Mouse (Mus musculus) v-Abl transformed pro-B cells (cell line): ENCODE measurements around the gene Rnase1.
"Not testable (repeated sequence)": the region's sequence is repeated elsewhere in the genome, so short reads cannot be mapped to it uniquely, and the experiment has no call there.

Experiments used
- in situ Hi-C, 2 experiments: fragments of 400-800 bp; cut with MboI; formaldehyde crosslinking; loops; one replicate each; pipeline ENCODE4 v1.15.1; 2025; ENCODE audit not compliant: unreplicated experiment in 2 of 2

Rnase1 gene

DNA sequence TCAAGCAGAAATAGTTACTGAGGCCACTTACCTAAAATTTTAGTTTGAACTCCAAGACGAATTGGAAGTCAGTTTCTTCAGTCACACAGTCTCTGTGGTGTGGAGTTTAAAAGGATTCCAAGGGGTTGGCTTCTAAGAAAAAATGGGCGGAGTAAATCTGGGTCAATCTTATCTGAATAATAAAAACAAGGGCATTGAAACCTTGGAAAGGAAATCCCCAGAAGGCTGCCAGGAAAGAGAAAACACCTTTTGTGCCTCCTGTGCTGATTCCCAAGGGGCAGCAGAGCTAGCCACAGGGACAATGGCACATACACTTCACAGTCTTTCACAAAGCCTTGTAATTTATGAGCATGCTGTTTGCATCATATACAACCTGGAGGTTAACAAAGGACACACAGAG is at the start of gene Rnase1:
TSS of gene Rnase1 (minus strand) at position 101 of the 400 bp plus-strand sequence.
- in situ Hi-C loops = no loop called here

DNA sequence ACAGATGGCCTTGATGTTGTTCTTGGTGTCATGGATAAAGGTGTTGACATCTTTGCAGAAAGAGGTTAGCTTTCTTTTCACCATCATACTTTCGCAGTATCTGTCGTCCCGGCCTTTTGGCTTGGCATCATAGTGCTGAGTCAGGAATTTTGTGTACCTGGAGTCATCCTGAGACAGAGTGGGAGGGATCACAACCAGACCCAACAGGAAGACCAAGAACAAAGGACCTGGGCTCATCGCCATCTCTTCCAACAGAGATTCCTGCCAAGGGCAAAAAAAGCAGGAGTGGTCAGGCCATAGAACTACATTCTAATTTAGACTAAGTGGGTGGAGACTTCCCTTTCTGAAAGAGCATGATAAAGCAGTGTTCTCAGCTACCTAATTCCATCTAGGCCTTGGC is 49.1 kb upstream of the Rnase1 start:
- in situ Hi-C loops = no loop called here

DNA sequence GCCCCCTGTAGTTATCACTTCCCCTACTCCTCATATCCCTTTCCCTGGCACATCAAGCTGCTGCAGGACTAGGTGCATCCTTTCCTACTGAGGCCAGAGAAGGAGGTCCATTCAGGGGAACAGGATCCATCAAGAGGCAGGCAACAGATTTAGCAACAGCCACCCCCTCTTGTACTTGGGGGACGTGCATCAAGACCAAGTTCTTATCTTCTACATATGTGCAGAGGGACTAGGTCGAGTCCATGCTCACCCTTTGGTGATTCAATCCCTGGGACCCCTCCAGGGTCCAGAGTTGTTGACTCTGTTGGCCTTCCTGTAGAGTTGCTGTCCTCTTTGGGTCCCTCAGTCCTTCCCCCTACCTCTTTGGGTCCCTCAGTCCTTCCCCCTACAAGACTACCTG is 34.5 kb upstream of the Rnase1 start:
- in situ Hi-C loops = loop anchor here in 1 of 2 experiments (5.0 kb wide), 1 partner anchor 81 kb away; no protein-coding TSS in a partner anchor

DNA sequence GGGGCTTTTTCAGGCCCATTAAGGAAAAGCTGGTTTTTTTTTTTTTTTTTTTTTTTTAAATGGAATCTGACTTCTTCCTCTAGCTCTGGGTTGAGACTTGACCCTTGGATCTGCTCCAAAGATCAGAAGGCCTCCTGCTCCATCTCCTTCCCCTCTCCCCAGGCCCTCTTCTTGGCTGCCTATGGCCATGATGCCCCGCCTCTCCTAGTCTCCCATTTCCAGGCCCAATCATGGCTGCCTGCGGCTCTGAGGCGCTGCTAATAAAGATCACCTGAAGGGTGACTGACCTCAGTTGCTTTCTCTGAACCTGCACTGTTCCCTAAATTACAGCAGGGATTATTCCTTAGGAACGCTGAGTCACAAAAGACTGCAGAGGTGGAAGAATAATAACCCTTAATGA is 27.3 kb upstream of the Rnase1 start:
- in situ Hi-C loops = loop anchor here in 1 of 2 experiments (10.0 kb wide), 1 partner anchor 69 kb away; no protein-coding TSS in a partner anchor

DNA sequence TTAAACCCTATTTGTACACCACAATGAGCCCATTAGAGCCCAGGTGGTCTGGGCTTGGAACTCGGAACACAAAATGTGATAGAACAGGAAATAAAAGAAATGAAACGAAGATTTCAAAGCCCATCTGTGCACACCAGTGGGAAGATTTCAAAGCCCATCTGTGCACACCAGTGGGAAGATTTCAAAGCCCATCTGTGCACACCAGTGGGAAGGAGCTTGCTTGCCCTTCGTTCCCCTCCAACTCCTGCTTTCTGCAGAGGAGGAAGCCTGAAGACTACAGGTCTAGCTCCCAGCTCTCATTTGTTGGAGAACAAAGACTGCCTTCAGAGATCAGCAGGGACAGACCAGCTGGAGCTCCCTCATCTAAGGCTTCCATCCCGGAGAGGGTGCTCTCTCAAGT is 26.4 kb upstream of the Rnase1 start:
- in situ Hi-C loops = loop anchor here in 1 of 2 experiments (10.0 kb wide), 1 partner anchor 68 kb away; no protein-coding TSS in a partner anchor

DNA sequence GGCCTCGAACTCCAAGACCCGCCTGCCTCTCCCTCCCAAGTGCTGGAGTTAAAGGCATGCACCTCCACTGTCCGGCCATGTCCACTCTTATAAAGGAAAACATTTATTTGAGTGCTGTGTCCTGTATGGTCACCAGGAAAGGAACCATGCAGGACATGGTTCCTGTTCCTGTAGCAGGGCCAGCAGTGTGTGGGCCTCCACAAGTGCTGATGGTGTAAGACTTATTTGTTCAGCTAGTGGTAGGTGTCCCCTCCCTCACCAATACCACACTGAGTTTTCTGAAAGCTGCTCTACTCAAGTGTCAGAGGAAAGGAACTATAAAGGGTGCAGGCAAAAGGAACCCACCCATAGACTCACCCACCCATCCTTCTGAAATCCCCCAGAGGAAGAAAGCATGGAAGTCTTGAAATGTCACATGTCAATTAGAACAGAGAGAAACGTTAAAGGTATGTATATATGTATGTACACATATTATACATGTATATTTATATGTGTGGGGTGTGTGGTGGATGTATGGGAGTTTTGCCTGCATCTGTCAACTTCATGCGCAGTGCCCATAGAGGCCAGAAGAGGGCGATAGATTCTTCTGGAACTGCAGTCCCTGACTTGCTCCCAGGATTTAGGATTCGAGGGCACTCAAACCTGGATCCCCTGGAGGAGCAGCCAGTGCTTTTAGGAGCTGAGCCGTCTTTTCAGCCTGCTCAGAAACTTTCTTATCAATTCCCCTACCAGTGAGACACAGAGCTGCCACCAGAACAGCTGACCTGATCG is 25.7 kb upstream of the Rnase1 start:
- in situ Hi-C loops = loop anchor here in 1 of 2 experiments (10.0 kb wide), 1 partner anchor 67 kb away; no protein-coding TSS in a partner anchor

DNA sequence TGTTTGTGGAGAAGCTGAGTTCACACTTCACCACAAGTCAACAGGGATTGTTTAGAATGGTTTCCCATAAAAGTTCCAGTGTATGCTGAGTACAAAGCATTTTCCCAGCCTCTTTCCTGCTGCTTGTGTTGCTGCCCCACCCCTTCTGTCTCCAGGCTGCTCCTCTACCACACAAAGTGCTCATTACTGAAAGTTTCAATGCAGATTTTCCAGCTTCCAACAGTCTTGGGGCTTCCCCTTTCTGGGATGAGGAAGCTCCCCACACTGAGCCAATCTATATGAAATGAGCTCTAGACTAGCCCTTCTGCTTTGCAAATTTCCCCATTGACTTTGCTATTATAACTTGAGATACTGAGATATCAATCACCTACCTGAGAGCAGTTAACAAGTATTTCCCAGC is 19.5 kb upstream of the Rnase1 start:
- in situ Hi-C loops = no loop called here

DNA sequence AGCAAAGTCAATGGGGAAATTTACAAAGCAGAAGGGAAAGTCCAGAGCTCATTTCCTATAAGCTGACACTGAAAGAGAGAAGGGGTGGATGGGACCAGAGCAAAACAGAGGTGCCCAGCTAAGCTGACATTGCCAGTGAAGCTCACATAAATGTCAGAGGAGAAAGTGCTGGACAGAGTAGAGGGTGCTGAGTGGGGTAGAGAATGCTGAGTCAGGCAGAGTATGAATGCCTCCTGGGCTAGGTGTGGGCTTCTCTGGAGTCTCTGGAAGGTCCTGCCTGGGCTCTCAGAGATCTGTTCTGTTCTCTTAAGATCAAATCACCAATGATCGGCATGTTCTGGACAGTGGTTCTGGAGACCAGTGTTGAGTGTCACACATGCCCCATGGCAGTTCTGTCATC is 18.9 kb upstream of the Rnase1 start:
- in situ Hi-C loops = no loop called here

DNA sequence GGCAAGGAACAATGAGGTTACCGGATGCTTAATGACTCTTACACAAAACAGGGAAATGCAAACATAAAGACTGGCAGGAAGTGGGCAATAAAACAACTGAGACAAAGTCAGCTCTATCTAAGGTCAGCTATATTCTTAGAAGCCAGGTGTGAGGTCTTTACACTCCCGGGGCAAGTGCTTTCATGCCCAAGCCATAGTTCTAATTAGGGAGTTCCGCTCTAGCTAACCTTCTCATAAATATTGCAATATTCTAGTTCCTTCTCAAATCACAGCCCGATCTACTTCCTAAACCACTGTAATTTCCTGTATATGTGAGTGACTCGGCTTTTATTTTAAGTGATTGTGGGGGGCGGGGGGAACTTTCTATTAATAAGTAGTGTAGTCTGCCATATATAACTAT is 16.7 kb upstream of the Rnase1 start:
- in situ Hi-C loops = not testable (repeated sequence)

DNA sequence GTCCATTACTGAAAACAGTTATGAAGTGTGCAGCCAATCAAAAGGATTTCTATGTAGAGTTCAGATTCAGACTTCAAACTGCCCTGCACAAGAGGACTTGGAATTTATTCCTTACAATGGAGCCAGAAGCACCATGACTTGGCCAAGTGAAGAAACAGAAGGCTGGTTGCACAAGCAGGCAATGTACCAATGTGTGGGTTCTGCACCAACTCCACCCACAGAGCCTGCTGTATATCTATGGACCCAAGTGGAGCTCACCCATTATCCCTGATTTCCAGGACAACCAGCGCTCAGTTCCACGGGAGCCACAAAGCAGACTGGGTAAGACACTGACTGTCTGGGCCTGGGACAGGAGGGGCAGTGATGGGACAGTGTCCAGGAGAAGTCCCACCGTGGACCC is 15.4 kb upstream of the Rnase1 start, which contains the start of gene Rnase2b:
TSS of gene Rnase2b (plus strand) at position 285 of the 400 bp plus-strand sequence.
- in situ Hi-C loops = not testable (repeated sequence)

DNA sequence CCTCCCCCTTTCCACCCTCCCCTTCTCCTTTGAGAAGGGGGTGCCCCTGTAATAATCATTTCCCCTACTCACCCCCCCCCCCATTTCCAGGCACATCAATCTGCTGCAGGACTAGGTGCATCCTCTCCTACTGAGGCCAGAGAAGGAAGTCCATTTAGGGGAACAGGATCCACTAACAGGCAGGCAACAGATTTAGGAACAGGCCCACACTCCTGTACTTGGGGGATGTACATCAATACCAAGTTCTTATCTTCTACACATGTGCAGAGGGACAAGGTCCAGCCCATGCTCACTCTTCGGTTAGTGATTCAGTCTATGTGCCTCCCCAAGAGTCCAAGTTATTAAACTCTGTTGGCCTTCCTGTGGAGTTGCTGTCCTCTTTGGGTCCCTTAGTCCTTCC is 10.5 kb upstream of the Rnase1 start:
- in situ Hi-C loops = no loop called here

DNA sequence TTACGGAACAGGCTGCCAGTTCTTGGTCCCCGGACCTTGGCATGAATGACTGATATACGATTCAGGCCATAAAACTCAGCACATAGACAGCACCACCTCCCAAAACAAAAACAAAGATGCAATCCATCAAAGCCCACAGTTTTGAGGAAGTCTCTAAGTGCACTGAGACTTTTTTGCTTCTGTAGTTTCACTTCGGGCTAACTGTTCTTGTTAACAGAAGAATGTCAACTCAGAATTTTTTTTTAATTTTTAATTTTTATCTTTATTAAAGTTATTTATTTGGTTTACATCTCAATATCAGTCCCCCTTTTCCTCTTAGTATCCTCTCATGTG is 10.1 kb upstream of the Rnase1 start:
- in situ Hi-C loops = no loop called here

DNA sequence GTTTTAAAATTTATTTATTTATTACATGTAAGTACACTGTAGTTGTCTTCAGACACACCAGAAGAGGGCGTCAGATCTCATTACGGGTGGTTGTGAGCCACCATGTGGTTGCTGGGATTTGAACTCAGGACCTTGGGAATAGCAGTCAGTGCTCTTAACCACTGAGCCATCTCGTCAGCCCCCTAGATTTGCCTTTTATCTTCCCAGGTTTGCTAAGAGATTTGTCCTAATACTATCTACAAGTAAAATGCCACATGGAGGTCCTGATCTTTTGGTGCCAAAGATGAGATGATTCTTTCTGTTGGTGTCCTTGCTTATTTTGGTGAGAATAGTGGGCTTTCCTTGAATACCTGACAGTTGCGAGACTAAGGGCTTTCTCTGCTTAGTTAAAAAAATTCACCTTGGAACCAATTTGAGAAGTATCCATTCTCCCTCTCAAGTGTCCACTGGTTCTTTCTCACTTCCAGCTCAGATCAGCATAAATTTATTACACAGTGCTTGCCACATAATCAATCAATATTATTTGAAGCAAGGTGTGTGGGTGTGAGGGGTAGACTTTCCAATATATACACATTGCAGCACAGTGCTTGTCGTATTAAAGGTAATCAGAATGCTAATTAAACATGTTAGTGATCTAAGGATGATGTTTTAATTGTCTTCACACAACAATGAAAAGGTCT is 9.6 kb upstream of the Rnase1 start:
- in situ Hi-C loops = no loop called here

DNA sequence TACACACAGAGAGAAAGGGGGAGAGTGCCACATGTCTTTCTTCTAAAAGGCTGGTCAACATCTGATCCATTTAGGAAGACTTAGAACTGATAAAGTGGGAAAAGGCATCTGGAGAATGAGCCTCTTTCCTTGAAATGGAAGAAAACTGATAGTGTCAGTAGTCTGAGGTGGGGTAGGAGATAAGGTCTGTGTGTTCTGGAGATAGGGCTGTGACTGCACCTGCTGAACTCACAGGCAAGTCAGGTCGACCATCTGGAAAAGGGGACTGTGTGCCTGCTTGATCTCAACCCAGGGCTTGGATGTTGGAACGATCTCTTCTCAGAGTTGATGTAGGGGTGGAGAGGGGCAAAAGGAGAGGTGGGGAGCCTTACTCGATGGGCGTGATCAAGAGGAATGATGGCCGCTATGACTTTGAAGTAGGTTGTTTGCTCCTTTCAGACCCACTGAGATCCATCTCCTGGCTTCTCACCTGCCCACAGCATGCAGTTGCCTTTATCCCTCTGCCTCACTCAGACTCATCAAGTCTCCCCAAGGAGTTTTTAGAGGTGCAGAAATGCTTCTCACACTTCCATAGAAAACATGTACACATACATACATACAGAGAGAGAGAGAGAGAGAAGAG is 5.8 kb upstream of the Rnase1 start:
- in situ Hi-C loops = no loop called here

DNA sequence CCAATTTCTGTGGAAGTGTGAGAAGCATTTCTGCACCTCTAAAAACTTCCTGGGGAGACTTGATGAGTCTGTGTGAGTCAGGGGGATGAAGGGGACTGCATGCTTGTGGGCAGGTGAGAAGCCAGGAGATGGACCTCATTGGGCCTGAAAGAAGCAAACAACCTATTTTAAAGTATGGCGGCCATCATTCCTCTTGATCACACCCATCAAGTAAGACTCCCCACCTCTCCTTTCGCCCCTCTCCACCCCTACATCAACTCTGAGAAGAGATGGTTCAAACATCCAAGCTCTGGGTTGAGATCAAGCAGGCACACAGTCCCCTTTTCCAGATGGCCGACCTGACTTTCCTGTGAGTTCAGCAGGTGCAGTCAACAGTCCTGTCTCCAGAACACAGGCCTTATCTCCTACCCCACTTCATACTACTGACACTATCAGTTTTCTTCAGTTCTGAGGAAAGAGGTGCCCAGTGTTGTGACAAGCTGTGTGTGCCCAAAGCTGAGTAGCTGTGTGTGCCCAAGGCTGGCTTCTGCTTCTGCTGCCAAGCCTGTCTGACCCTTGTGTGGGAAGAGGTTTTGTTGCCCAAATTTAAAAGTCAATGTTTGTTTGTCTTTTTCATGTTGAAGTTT is 3.7 kb upstream of the Rnase1 start:
- in situ Hi-C loops = no loop called here

DNA sequence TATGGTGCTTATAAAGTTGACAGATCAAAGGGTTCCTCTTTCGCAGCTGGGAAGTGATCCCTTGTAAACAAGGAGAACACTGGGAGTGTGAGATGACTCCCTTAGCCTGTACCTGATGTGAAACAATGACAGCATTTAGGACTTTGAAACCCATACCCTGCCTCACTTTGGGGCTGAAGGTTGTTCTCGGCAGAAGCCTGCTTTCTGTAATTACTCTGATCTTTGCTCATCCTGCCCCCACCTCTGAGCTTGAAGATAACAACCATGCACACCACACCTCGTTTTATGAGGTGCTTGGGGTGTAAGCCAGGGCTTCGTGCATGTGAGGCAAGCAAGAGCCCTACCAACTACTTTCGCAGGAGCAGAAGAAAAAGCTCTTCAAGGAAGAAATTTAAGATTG is 2.6 kb upstream of the Rnase1 start:
- in situ Hi-C loops = no loop called here

DNA sequence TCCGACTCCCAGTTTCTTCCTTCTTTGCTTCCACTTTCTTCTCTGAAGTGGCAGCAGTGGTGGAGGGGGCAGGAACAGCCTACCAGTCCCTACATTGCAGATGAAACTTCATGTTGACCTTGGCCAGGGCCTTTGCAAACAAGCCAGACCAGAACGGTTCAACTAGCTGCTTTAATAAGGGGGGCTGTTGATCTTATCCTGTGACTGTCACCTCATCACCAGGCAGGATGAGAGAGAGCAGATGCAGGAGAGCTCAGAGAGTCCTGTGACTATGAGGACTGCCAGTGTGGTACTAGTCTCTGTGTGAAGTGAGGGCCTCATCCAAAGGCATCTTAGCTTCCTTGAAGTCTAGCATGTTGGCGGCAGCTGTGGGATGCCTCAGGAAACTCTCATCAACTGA is 1.4 kb upstream of the Rnase1 start:
- in situ Hi-C loops = no loop called here

DNA sequence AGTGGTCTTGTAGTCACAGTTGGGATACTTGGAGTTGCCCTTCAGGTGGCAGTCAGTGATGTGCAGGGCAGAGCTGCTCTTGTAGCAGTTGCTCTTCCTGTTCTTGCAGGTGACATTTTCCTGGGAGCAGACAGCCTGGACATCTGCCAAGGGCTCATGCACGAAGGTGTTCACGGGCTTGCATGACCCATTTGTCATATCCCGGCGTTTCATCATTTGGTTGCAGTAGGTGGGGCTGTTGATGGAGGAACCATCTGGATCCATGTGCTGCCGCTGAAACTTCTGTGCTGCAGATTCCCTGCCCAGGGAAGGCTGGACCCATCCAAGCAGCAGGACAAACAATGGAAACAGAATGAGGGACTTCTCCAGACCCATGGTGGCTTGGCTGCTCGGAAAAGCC is 1.1 kb downstream of the Rnase1 start:
- in situ Hi-C loops = no loop called here

DNA sequence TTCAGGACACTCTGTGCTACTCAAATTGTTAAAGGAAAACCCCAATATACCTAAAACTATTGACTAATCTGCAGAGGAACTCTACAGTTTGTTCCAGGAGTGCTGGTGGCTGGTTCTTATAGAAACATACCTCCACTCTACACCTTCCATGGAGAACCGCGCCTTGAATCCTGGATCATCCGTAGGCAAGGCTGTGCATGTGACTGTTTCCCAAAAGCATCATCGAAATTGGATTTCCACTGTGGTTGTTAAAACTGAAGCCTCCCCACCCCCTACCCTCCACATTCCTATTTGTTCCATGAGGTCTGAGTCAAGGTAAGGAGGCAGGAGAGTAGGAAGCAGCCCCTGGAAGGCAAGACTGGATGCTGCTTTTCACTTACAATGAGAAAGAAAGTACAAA is 2.1 kb downstream of the Rnase1 start:
- in situ Hi-C loops = no loop called here

DNA sequence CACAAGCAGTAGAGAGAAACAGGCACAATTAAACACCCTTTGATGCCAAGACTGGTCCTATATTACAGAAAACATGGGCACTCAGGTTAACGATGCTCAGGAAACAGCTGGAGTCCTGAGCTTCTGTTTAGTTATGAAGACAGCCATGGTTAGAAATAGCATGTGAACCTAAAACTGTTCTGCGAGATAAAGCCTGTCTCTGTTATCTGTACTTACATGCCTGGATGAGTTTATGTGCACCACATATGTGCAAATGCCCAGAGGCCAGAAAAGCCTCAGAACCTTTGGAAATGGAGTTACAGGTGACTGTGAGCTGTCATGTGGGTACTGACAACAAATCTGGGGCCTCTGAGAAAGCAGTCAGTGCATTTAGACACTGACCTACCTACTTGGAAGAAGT is 2.6 kb downstream of the Rnase1 start:
- in situ Hi-C loops = no loop called here

DNA sequence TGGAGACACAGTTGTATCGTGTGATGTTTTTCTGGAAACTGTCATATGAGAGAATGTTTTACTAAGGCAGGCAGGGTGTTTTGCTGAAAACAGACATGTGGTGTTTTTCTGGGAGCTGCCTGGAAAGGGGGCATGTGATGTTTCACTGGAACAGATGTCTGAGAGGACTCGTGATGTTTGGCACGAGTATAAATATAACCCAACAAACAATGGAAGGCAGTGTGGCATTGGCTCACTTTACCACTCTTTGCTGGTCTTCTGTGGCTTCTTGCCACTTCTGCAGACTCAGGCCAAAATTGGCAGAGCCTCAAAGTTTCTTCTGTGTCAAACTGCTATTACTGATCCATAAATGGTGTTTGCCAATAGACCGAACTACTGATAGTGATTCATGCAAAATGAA is 3.3 kb downstream of the Rnase1 start:
- in situ Hi-C loops = no loop called here
